Mouse (Mus musculus) MEL (cell line): ENCODE data around the gene Tmem184b. TPM values are rescaled to one million over a fixed set of nuclear protein-coding genes. Genes with fewer than 3 reads are reported as not detected.

Experiments
- DNase-seq: peaks from one replicate; pipeline ENCODE4 v3.0.0; 2011; ENCODE audit warnings: low read depth, low spot score
- H3K27ac ChIP-seq: 2 replicates; pipeline ENCODE4 v1.5.1; 2012; ENCODE audit warnings: low read depth, mild to moderate bottlenecking, control low read depth, low read length, moderate library complexity; ENCODE audit not compliant: control insufficient read depth
- H3K27me3 ChIP-seq, 2 experiments: fragments of 150-350 bp in 1 of 2; sonication (generic) in 1 of 2; 2 replicates each; pipeline ENCODE4 v1.6.1; 2012; ENCODE audit warnings: low read length in 2 of 2, mild to moderate bottlenecking in 2 of 2, improper control_type of control experiment in 1 of 2, moderate library complexity in 1 of 2; ENCODE audit not compliant: insufficient read depth in 2 of 2, control insufficient read depth in 1 of 2
- H3K36me3 ChIP-seq, 2 experiments: 2 replicates each; pipeline ENCODE4 v1.6.1; 2012 to 2014; ENCODE audit warnings: low read length in 2 of 2, improper control_type of control experiment in 1 of 2, inconsistent platforms in 1 of 2, mild to moderate bottlenecking in 1 of 2; ENCODE audit not compliant: insufficient read depth in 2 of 2, control insufficient read depth in 1 of 2
- H3K4me1 ChIP-seq, 2 experiments: fragments of 150-350 bp in 1 of 2; sonication (generic) in 1 of 2; 2 replicates each; pipeline ENCODE4 v1.6.1; 2012; ENCODE audit warnings: low read length in 2 of 2, improper control_type of control experiment in 1 of 2, mild to moderate bottlenecking in 1 of 2; ENCODE audit not compliant: insufficient read depth in 2 of 2, control insufficient read depth in 1 of 2
- H3K4me3 ChIP-seq, 2 experiments: fragments of 150-350 bp in 1 of 2; sonication (generic) in 1 of 2; 2 replicates each; pipeline ENCODE4 v1.5.1; 2012; ENCODE audit warnings: low read depth in 2 of 2, low read length in 2 of 2, mild to moderate bottlenecking in 2 of 2, moderate library complexity in 2 of 2, control low read depth in 1 of 2, improper control_type of control experiment in 1 of 2; ENCODE audit not compliant: control insufficient read depth in 1 of 2, insufficient read depth in 1 of 2
- H3K79me2 ChIP-seq: 2 replicates; pipeline ENCODE4 v1.6.1; 2012; ENCODE audit warnings: mild to moderate bottlenecking, low read length, moderate library complexity; ENCODE audit not compliant: control insufficient read depth, poor library complexity, insufficient read depth
- H3K9ac ChIP-seq: 2 replicates; pipeline ENCODE4 v1.6.1; 2012; ENCODE audit warnings: low read depth, mild to moderate bottlenecking, control low read depth, low read length, moderate library complexity; ENCODE audit not compliant: control insufficient read depth, poor library complexity, severe bottlenecking
- H3K9me3 ChIP-seq: fragments of 150-350 bp; sonication (generic); replicated peaks from 2 replicates; pipeline ENCODE4 v1.6.1; 2012; ENCODE audit warnings: mild to moderate bottlenecking, low read length, improper control_type of control experiment, moderate library complexity; ENCODE audit not compliant: insufficient read depth
- BHLHE40 ChIP-seq: IDR thresholded peaks from 2 replicates; pipeline ENCODE4 v1.6.1; 2012; ENCODE audit warnings: low read depth, mild to moderate bottlenecking, inconsistent platforms, low read length, improper control_type of control experiment, borderline replicate concordance
- CHD1 ChIP-seq: IDR thresholded peaks from 2 replicates; pipeline ENCODE4 v1.6.1; 2012; ENCODE audit warnings: low read depth, mild to moderate bottlenecking, inconsistent platforms, low read length, improper control_type of control experiment
- CHD2 ChIP-seq: IDR thresholded peaks from 2 replicates; pipeline ENCODE4 v1.6.1; 2011; ENCODE audit warnings: low read length, improper control_type of control experiment
- E2F4 ChIP-seq: IDR thresholded peaks from 2 replicates; pipeline ENCODE4 v1.6.1; 2011; ENCODE audit warnings: low read depth, low read length, improper control_type of control experiment, borderline replicate concordance
- ELF1 ChIP-seq: IDR thresholded peaks from 2 replicates; pipeline ENCODE4 v1.6.1; 2014; ENCODE audit warnings: low read depth, mild to moderate bottlenecking, inconsistent platforms, low read length, improper control_type of control experiment, moderate library complexity
- GABPA ChIP-seq: IDR thresholded peaks from 2 replicates; pipeline ENCODE4 v1.6.1; 2012; ENCODE audit warnings: low read depth, mild to moderate bottlenecking, inconsistent platforms, low read length, improper control_type of control experiment, moderate library complexity
- HCFC1 ChIP-seq: IDR thresholded peaks from 2 replicates; pipeline ENCODE4 v1.6.1; 2012; ENCODE audit warnings: low read depth, mild to moderate bottlenecking, inconsistent platforms, low read length, improper control_type of control experiment, moderate library complexity
- JUND ChIP-seq: IDR thresholded peaks from 2 replicates; pipeline ENCODE4 v1.6.1; 2011; ENCODE audit warnings: low read depth, mild to moderate bottlenecking, improper control_type of control experiment, low read length
- MAFK ChIP-seq: IDR thresholded peaks from 2 replicates; pipeline ENCODE4 v1.6.1; 2011; ENCODE audit warnings: low read depth, mild to moderate bottlenecking, low read length, improper control_type of control experiment, borderline replicate concordance
- MAX ChIP-seq: IDR thresholded peaks from 2 replicates; pipeline ENCODE4 v1.6.1; 2011; ENCODE audit warnings: low read length, improper control_type of control experiment
- MAZ ChIP-seq: IDR thresholded peaks from 2 replicates; pipeline ENCODE4 v1.6.1; 2012; ENCODE audit warnings: low read depth, mild to moderate bottlenecking, inconsistent platforms, low read length, improper control_type of control experiment
- MEF2A ChIP-seq: IDR thresholded peaks from 2 replicates; pipeline ENCODE4 v1.6.1; 2014; ENCODE audit warnings: low read depth, mild to moderate bottlenecking, inconsistent platforms, low read length, improper control_type of control experiment; ENCODE audit not compliant: poor library complexity, insufficient replicate concordance, severe bottlenecking; ENCODE audit errors: extremely low read depth
- MXI1 ChIP-seq: IDR thresholded peaks from 2 replicates; pipeline ENCODE4 v1.6.1; 2011; ENCODE audit warnings: mild to moderate bottlenecking, low read depth, low read length, improper control_type of control experiment
- MYC ChIP-seq: IDR thresholded peaks from 2 replicates; pipeline ENCODE4 v1.6.1; 2011; ENCODE audit warnings: low read depth, mild to moderate bottlenecking, low read length, improper control_type of control experiment, moderate library complexity
- NRF1 ChIP-seq: IDR thresholded peaks from 2 replicates; pipeline ENCODE4 v1.6.1; 2014; ENCODE audit warnings: low read depth, mild to moderate bottlenecking, inconsistent platforms, low read length, improper control_type of control experiment, moderate library complexity; ENCODE audit not compliant: poor library complexity, insufficient read depth, severe bottlenecking
- POLR2A ChIP-seq, 2 experiments: IDR thresholded peaks; 2 replicates each; pipeline ENCODE4 v1.6.1; 2011 to 2012; ENCODE audit warnings: low read length in 2 of 2, mild to moderate bottlenecking in 2 of 2, control low read depth in 1 of 2, improper control_type of control experiment in 1 of 2, low read depth in 1 of 2, moderate library complexity in 1 of 2; ENCODE audit not compliant: control insufficient read depth in 1 of 2, insufficient read depth in 1 of 2, poor library complexity in 1 of 2
- RAD21 ChIP-seq: IDR thresholded peaks from 2 replicates; pipeline ENCODE4 v1.6.1; 2011; ENCODE audit warnings: mild to moderate bottlenecking, low read depth, low read length, improper control_type of control experiment
- RCOR1 ChIP-seq: IDR thresholded peaks from 2 replicates; pipeline ENCODE4 v1.6.1; 2012; ENCODE audit warnings: low read depth, mild to moderate bottlenecking, inconsistent platforms, low read length, improper control_type of control experiment
- SIN3A ChIP-seq: IDR thresholded peaks from 2 replicates; pipeline ENCODE4 v1.6.1; 2012; ENCODE audit warnings: low read length, improper control_type of control experiment, inconsistent platforms
- SMC3 ChIP-seq: IDR thresholded peaks from 2 replicates; pipeline ENCODE4 v1.6.1; 2011; ENCODE audit warnings: low read depth, low read length, improper control_type of control experiment
- TBP ChIP-seq: IDR thresholded peaks from 2 replicates; pipeline ENCODE4 v1.8.0; 2011; ENCODE audit warnings: low read depth, low read length, improper control_type of control experiment
- TCF12 ChIP-seq: IDR thresholded peaks from 2 replicates; pipeline ENCODE4 v1.6.1; 2014; ENCODE audit warnings: low read depth, mild to moderate bottlenecking, inconsistent platforms, low read length, improper control_type of control experiment, moderate library complexity
- UBTF ChIP-seq: IDR thresholded peaks from 2 replicates; pipeline ENCODE4 v1.6.1; 2012; ENCODE audit warnings: low read depth, mild to moderate bottlenecking, inconsistent platforms, low read length, improper control_type of control experiment, moderate library complexity, borderline replicate concordance; ENCODE audit not compliant: insufficient read depth
- USF1 ChIP-seq: IDR thresholded peaks from 2 replicates; pipeline ENCODE4 v1.6.1; 2014; ENCODE audit warnings: low read depth, mild to moderate bottlenecking, inconsistent platforms, low read length, improper control_type of control experiment, moderate library complexity
- USF2 ChIP-seq, 2 experiments: IDR thresholded peaks; 2 replicates each; pipeline ENCODE4 v1.6.1; 2011 to 2012; ENCODE audit warnings: improper control_type of control experiment in 2 of 2, low read length in 2 of 2, borderline replicate concordance in 1 of 2, inconsistent platforms in 1 of 2, low read depth in 1 of 2, mild to moderate bottlenecking in 1 of 2; ENCODE audit not compliant: insufficient read depth in 1 of 2
- ZC3H11A ChIP-seq: IDR thresholded peaks from 2 replicates; pipeline ENCODE4 v1.6.1; 2012; ENCODE audit warnings: low read depth, mild to moderate bottlenecking, inconsistent platforms, low read length, improper control_type of control experiment
- ZNF384 ChIP-seq: IDR thresholded peaks from 2 replicates; pipeline ENCODE4 v1.6.1; 2012; ENCODE audit warnings: low read depth, mild to moderate bottlenecking, inconsistent platforms, low read length, improper control_type of control experiment
- polyA plus RNA-seq, 2 experiments: library from polyadenylated mRNA; stranded (reverse) in 1 of 2; unstranded in 1 of 2; fragments of >175 nt in 1 of 2; fragments of >200 nt in 1 of 2; gene quantifications; 2 replicates each; pipeline versions ENCODE4 v1.2.1 to v1.2.4; 2012; ENCODE audit warnings: low replicate concordance in 2 of 2, low read depth in 1 of 2; ENCODE audit not compliant: insufficient read length in 2 of 2, insufficient read depth in 1 of 2, missing spikeins in 1 of 2
- total RNA-seq: library from RNA; depleted of rRNA; stranded (reverse); fragments of 300-350 nt; gene quantifications from 2 replicates; pipeline ENCODE4 v1.2.3, GENCODE M21; 2012

Gene Tmem184b
- total and polyA plus RNA-seq, 3 experiments: 7.5 to 28.4 TPM; not detected in 1

DNA sequence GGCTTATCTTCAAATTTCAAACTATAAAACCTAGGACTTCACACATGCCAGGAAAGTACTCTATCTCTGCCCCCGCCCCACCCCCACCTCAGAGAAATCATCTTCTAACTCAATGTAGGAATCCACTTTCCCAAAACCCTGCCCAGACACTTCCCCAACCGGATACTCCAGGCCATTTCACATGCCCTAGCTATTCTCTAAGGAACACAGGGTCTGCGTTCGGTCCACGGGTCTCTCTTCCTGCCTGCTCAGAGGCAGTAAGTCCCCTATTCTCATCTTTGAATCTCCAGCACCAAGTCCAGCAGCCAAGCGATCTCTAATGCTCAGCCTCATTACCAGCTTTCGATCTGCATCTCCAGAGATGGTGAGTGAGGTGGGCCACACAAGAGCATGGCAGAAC is 23.7 kb downstream of the Tmem184b start (continued):
- TF ChIP-seq MAX: no peak

DNA sequence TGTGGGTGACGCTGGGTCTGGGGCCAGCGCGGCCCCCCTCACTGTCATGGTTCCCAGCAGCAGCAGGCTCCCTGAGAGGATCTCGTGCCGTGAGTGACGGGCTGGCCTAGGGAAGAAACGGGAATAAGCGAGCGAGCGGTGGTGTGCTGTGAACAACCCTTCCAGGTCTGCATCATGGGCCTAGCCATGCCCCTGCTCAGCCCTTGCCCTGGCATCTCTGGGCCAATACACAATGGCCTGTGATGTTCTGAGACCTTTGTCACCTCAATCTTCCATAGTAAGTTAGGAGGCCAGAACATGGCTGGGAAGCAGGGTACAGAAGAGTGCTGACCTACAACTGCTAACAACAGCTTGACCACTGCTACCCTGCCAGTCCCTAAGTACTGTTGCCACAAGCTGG is 24.8 kb downstream of the Tmem184b start:
- H3K9me3 ChIP-seq: no peaks in the 10 kb centered on the region
- no peak overlapping the region for H3K27ac ChIP-seq
- H3K27me3 ChIP-seq: no peaks in the 10 kb centered on the region
- no peaks in the 10 kb centered on the region for H3K79me2 ChIP-seq
- no peak overlapping the region for H3K4me3 ChIP-seq
- no peaks in the 10 kb centered on the region for H3K4me1 ChIP-seq
- no peaks in the 10 kb centered on the region; a peak in 1 of 4 replicates for H3K36me3 ChIP-seq
- no peak overlapping the region for H3K9ac ChIP-seq
- no peak for DNase-seq
- TF ChIP-seq USF1 (no peak), HCFC1 (no peak), MEF2A (no peak), USF2 (IDR thresholded peaks at IDR 0.05; ENCODE audit: borderline replicate concordance in 1 of 2, insufficient read depth in 1 of 2, low read depth in 1 of 2, low read length in 2 of 2) (no peak), JUND (no peak), BHLHE40 (no peak), GABPA (no peak), CHD2 (no peak), MXI1 (no peak), ZC3H11A (no peak), NRF1 (no peak), SIN3A (no peak), SMC3 (no peak)

GRCm38 (mm10) chr15:79377681-79378080 is 25.7 kb downstream of the Tmem184b start:
- H3K4me3 ChIP-seq: no peak overlapping the region
- no peaks in the 10 kb centered on the region; a peak in 1 of 4 replicates for H3K36me3 ChIP-seq
- H3K4me1 ChIP-seq: no peaks in the 10 kb centered on the region
- H3K27me3 ChIP-seq: no peaks in the 10 kb centered on the region
- no peaks in the 10 kb centered on the region for H3K79me2 ChIP-seq
- TF ChIP-seq CHD2 (no peak), RAD21 (no peak), E2F4 (no peak), MEF2A (no peak), MAFK (no peak), TCF12 (no peak), RCOR1 (no peak), MAX (no peak), CHD1 (no peak), MYC (no peak), MAZ (no peak), ZNF384 (no peak), UBTF (no peak), TBP (no peak), HCFC1 (no peak), ELF1 (no peak), POLR2A (IDR thresholded peaks at IDR 0.05; ENCODE audit: control insufficient read depth in 1 of 2, insufficient read depth in 1 of 2, low read depth in 1 of 2, low read length in 2 of 2, poor library complexity in 1 of 2) (no peak)
- H3K27ac ChIP-seq: no peak overlapping the region
- no peak for DNase-seq
- H3K9ac ChIP-seq: no peak overlapping the region
- H3K9me3 ChIP-seq: no peaks in the 10 kb centered on the region
